Mouse (Mus musculus) ovary, postnatal 14 days (tissue): ENCODE results near the gene Palld.

Experiments
- DNase-seq: peaks from one replicate; pipeline ENCODE4 v3.0.0; 2022; ENCODE audit warnings: low spot score

Gene Palld

GRCm38 (mm10) chr8:61685280-61685679, 217.2 kb downstream of the Palld start:
- no peak for DNase-seq

- DNase-seq: no peak
Measured at GRCm38 (mm10) chr8:61684280-61684939, 218.1 kb downstream of the Palld start.

GRCm38 (mm10) chr8:61682902-61683301, 219.6 kb downstream of the Palld start:
- DNase-seq: no peak

GRCm38 (mm10) chr8:61681217-61681616, 221.3 kb downstream of the Palld start:
- no peak for DNase-seq

- no peak for DNase-seq
Measured at GRCm38 (mm10) chr8:61677227-61677626, 225.3 kb downstream of the Palld start.

GRCm38 (mm10) chr8:61671151-61671550, 231.3 kb downstream of the Palld start:
- DNase-seq: no peak

GRCm38 (mm10) chr8:61670376-61670775, 232.1 kb downstream of the Palld start:
- no peak for DNase-seq

- DNase-seq: no peak
Measured at GRCm38 (mm10) chr8:61666919-61667318, 235.6 kb downstream of the Palld start.

- no peak for DNase-seq
Measured at GRCm38 (mm10) chr8:61665021-61665420, 237.5 kb downstream of the Palld start.

- no peak for DNase-seq
Measured at GRCm38 (mm10) chr8:61664162-61664561, 238.3 kb downstream of the Palld start.

- DNase-seq: no peak
Measured at GRCm38 (mm10) chr8:61662829-61663228, 239.7 kb downstream of the Palld start.

GRCm38 (mm10) chr8:61661611-61662010, 240.9 kb downstream of the Palld start:
- no peak for DNase-seq

GRCm38 (mm10) chr8:61660961-61661360, 241.5 kb downstream of the Palld start:
- no peak for DNase-seq

- DNase-seq: no peak
Measured at GRCm38 (mm10) chr8:61651955-61652354, 250.5 kb downstream of the Palld start.

GRCm38 (mm10) chr8:61646195-61646835, 256.2 kb downstream of the Palld start:
- no peak for DNase-seq

GRCm38 (mm10) chr8:61645642-61646041, 256.8 kb downstream of the Palld start:
- no peak for DNase-seq

GRCm38 (mm10) chr8:61643215-61643614, 259.3 kb downstream of the Palld start:
- DNase-seq: no peak

- DNase-seq: peak; percentile 42
Measured at GRCm38 (mm10) chr8:61642358-61642847, 260.1 kb downstream of the Palld start.

GRCm38 (mm10) chr8:61639596-61639995, 262.9 kb downstream of the Palld start:
- no peak for DNase-seq

- DNase-seq: no peak
Measured at GRCm38 (mm10) chr8:61639008-61639407, 263.5 kb downstream of the Palld start.

GRCm38 (mm10) chr8:61637736-61638135, 264.8 kb downstream of the Palld start:
- no peak for DNase-seq

- no peak for DNase-seq
Measured at GRCm38 (mm10) chr8:61634811-61635210, 267.7 kb downstream of the Palld start.

- DNase-seq: no peak
Measured at GRCm38 (mm10) chr8:61632331-61632730, 270.2 kb downstream of the Palld start.

- DNase-seq: no peak
Measured at GRCm38 (mm10) chr8:61629631-61629968, 272.9 kb downstream of the Palld start.
